Comparison of ENCODE assay signal across 15 mouse cellular contexts in the genomic region with DNA sequence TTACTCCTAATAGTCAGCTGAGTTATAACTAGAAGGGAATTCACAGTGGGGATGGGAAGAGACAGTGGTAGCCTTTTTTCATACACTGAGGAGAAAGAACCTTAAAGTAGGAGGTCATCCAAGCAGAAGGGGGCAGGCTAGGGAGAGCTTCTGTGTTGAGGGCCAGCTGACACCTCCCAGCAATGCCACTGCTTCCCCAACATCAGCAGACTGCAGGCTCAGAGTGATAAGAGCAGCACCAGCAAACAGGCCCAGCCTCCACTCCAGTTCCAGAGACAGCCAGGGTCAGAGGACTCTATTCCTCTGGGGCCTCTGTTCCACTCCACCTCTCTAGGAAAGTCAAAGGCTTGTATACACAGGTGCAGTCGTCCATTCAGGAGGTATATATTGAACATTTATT. TPM values are rescaled to one million over a fixed set of nuclear protein-coding genes. Genes with fewer than 3 reads are reported as not detected.
A peak's percentile ranks its signal among the peaks of the same experiment; 100 is the strongest.
DNase-seq lines count a peak whose midpoint lies in the region; ATAC-seq lines count a peak whose summit lies in the region.
"Had no signal": no experiment of that assay in that cellular context is flagged by ENCODE, and none has a peak within 500 bp of the region (broad histone marks: within the 10 kb centered on the region; RNA-seq: fewer than 3 reads in every experiment).

No protein-coding gene starts in this region.

- peaks cover 70% of the 10 kb centered on the region for H3K36me3 ChIP-seq in heart, embryonic 12.5 days
- H3K36me3 ChIP-seq in liver, embryonic 11.5 days (ENCODE audit: control insufficient read depth, insufficient read depth, low read length): peaks cover 18% of the 10 kb centered on the region; the same call in 1 of the 2 replicates
- peaks cover 42% of the 10 kb centered on the region for H3K36me3 ChIP-seq in stomach, embryonic 14.5 days (ENCODE audit: control insufficient read depth, insufficient read depth, low read length)

- 0 out of 2 replicates have a peak overlapping the region, but pooled peaks have one; percentile 42 for H3K9ac ChIP-seq in heart, embryonic 12.5 days
- peak overlapping the region; percentile 38; the same call in 1 of the 2 replicates for H3K9ac ChIP-seq in liver, embryonic 11.5 days (ENCODE audit: low read depth, low read length)
- H3K9ac ChIP-seq in stomach, embryonic 14.5 days (replicated peaks; ENCODE audit: low read depth, low read length): no peak overlapping the region
- H3K9ac ChIP-seq: limb, embryonic 12.5 days had no signal

- peak; percentile 89 for ATAC-seq in heart, embryonic 12.5 days (ENCODE audit: insufficient number of reproducible peaks, low FRiP score)
- ATAC-seq in liver, embryonic 11.5 days (replicated peaks; ENCODE audit: low FRiP score): peak; percentile 91
- peak; percentile 81 for ATAC-seq in stomach, embryonic 14.5 days (ENCODE audit: insufficient number of reproducible peaks, insufficient read depth, low FRiP score, low read depth)
- ATAC-seq in frontal cortex, adult (ENCODE audit: low TSS enrichment): no peak

- WGBS in heart, embryonic 12.5 days: 51% methylated on average over 1 of the region's 1 CpGs
- 50% methylated on average over 1 of the region's 1 CpGs for WGBS in liver, embryonic 11.5 days
- WGBS in stomach, embryonic 14.5 days: 53% methylated on average over 1 of the region's 1 CpGs

- peaks cover 13% of the 10 kb centered on the region for H3K4me1 ChIP-seq in heart, embryonic 12.5 days (replicated peaks)
- peaks cover 18% of the 10 kb centered on the region for H3K4me1 ChIP-seq in liver, embryonic 11.5 days (replicated peaks; ENCODE audit: control insufficient read depth, insufficient read depth, low read length)
- H3K4me1 ChIP-seq in stomach, embryonic 14.5 days (ENCODE audit: control insufficient read depth, insufficient read depth, low read length): no peaks in the 10 kb centered on the region
- H3K4me1 ChIP-seq: limb, embryonic 12.5 days had no signal

- intact Hi-C loops in heart, postnatal 36 days (cut with DNase I): no loop called here

- H3K27me3 ChIP-seq in heart, embryonic 12.5 days (replicated peaks): no peaks in the 10 kb centered on the region
- H3K27me3 ChIP-seq in liver, embryonic 11.5 days (replicated peaks; ENCODE audit: control insufficient read depth, insufficient read depth, low read length): no peaks in the 10 kb centered on the region
- no peaks in the 10 kb centered on the region for H3K27me3 ChIP-seq in stomach, embryonic 14.5 days (ENCODE audit: control insufficient read depth, insufficient read depth, low read length)
- H3K27me3 ChIP-seq: limb, embryonic 12.5 days had no signal

- 0 out of 2 replicates have a peak overlapping the region, but pooled peaks have one; percentile 39 for H3K27ac ChIP-seq in heart, embryonic 12.5 days (ENCODE audit: poor library complexity, severe bottlenecking)
- peak overlapping the region; percentile 46; the same call in 1 of the 2 replicates for H3K27ac ChIP-seq in liver, embryonic 11.5 days (ENCODE audit: low read depth, low read length)
- H3K27ac ChIP-seq in stomach, embryonic 14.5 days (ENCODE audit: low read length): no peak overlapping the region
- H3K27ac ChIP-seq: kidney, postnatal 0 days; limb, embryonic 12.5 days; macrophage had no signal

- H3K9me3 ChIP-seq in heart, embryonic 12.5 days (replicated peaks): no peaks in the 10 kb centered on the region
- H3K9me3 ChIP-seq in liver, embryonic 11.5 days (ENCODE audit: control insufficient read depth, low read length): no peaks in the 10 kb centered on the region
- H3K9me3 ChIP-seq in stomach, embryonic 14.5 days (ENCODE audit: control insufficient read depth, low read depth, low read length): no peaks in the 10 kb centered on the region
- H3K9me3 ChIP-seq: limb, embryonic 12.5 days had no signal

- no peak overlapping the region for H3K4me3 ChIP-seq in heart, embryonic 12.5 days
- no peak overlapping the region for H3K4me3 ChIP-seq in liver, embryonic 11.5 days (ENCODE audit: low read depth, low read length)
- H3K4me3 ChIP-seq in stomach, embryonic 14.5 days (ENCODE audit: low read depth, low read length): no peak overlapping the region
- H3K4me3 ChIP-seq: limb, embryonic 12.5 days had no signal

- DNase-seq in heart, postnatal 36 days: no peak
- peak; percentile 50 for DNase-seq in c-Kit-positive CD71-positive TER-119-negative erythroid progenitor cells, embryonic 14.5 days (ENCODE audit: low read depth)
- no peak for DNase-seq in liver, embryonic 11.5 days (ENCODE audit: low spot score)
- DNase-seq in urinary bladder, postnatal 25 days (ENCODE audit: low spot score): no peak
- DNase-seq in kidney, postnatal 36 days: no peak
- DNase-seq: cerebellum, adult 18-20 months; layer of hippocampus, postnatal 36 days; right cerebral cortex, postnatal 25 days had no signal

- no peak overlapping the region for H3K4me2 ChIP-seq in heart, embryonic 12.5 days
- H3K4me2 ChIP-seq in liver, embryonic 11.5 days: no peak overlapping the region
- H3K4me2 ChIP-seq in stomach, embryonic 14.5 days (replicated peaks; ENCODE audit: low read depth, low read length): no peak overlapping the region
- H3K4me2 ChIP-seq: limb, embryonic 12.5 days had no signal

RNA-seq across cellular contexts. Expression of gene Ucp3, which starts 14.6 kb away (rescaled TPM):
- polyA plus RNA-seq in heart, embryonic 12.5 days (2016; fragmentation: Nextera tagmentation; extraction: Ambion mirVana): 0.10 and 0.20 TPM in 2 replicates
- 100 to 1,000 TPM in 1 of 2 experiments, 10 to 100 TPM in 1; 72.3 to 103 TPM for total RNA-seq in heart, postnatal 36 days (2021)
- not detected in 2 replicates for polyA plus RNA-seq in liver, embryonic 11.5 days (2014; fragmentation: Nextera tagmentation; extraction: Ambion mirVana)
- not detected in 2 replicates for polyA plus RNA-seq in stomach, embryonic 14.5 days (2014; fragmentation: Nextera tagmentation; extraction: Ambion mirVana)
- polyA plus RNA-seq: limb, embryonic 12.5 days; macrophage had no signal

RNA-seq across cellular contexts. Expression of gene Ucp2, which starts 35.0 kb away (rescaled TPM):
- 240 and 245 TPM in 2 replicates for polyA plus RNA-seq in heart, embryonic 12.5 days (2016; fragmentation: Nextera tagmentation; extraction: Ambion mirVana)
- total RNA-seq in heart, postnatal 36 days (2021): 100 to 1,000 TPM; 331 to 414 TPM
- polyA plus RNA-seq in liver, embryonic 11.5 days (2014; fragmentation: Nextera tagmentation; extraction: Ambion mirVana): 487 and 491 TPM in 2 replicates
- 208 TPM in 2 replicates for polyA plus RNA-seq in stomach, embryonic 14.5 days (2014; fragmentation: Nextera tagmentation; extraction: Ambion mirVana)

RNA-seq across cellular contexts. Expression of gene Dnajb13, which starts 56.6 kb away (rescaled TPM):
- polyA plus RNA-seq in heart, embryonic 12.5 days (2016; fragmentation: Nextera tagmentation; extraction: Ambion mirVana): 0.10 and 0.28 TPM in 2 replicates
- total RNA-seq in heart, postnatal 36 days (2021): not detected
- 1.2 and 1.6 TPM in 2 replicates for polyA plus RNA-seq in liver, embryonic 11.5 days (2014; fragmentation: Nextera tagmentation; extraction: Ambion mirVana)
- polyA plus RNA-seq in stomach, embryonic 14.5 days (2014; fragmentation: Nextera tagmentation; extraction: Ambion mirVana): 0.35 and 0.42 TPM in 2 replicates
- polyA plus RNA-seq: heart, embryonic 14.5 days had no signal
